Mouse (Mus musculus) fibroblast of lung, adult 2 months (primary cell): Measurements from ENCODE around the gene Tecrl.

ENCODE experiments used
- DNase-seq: peaks from one replicate; pipeline ENCODE4 v3.0.0-alpha.2; 2011; ENCODE audit warnings: low read depth

Gene Tecrl

GRCm38 (mm10) chr5:83354846-83355561 is at the start of gene Tecrl:
TSS of gene Tecrl (minus strand) at chr5:83355195.
- DNase-seq, result no peak

GRCm38 (mm10) chr5:83385021-83385420 is 30.0 kb upstream of the Tecrl start:
- no peak for DNase-seq

- DNase-seq, result no peak
Observed at GRCm38 (mm10) chr5:83351615-83352014, 3.4 kb downstream of the Tecrl start.

- DNase-seq, result no peak
Observed at GRCm38 (mm10) chr5:83339144-83339543, 15.9 kb downstream of the Tecrl start.

- no peak for DNase-seq
Observed at GRCm38 (mm10) chr5:83267148-83267776, 87.7 kb downstream of the Tecrl start.

DNA sequence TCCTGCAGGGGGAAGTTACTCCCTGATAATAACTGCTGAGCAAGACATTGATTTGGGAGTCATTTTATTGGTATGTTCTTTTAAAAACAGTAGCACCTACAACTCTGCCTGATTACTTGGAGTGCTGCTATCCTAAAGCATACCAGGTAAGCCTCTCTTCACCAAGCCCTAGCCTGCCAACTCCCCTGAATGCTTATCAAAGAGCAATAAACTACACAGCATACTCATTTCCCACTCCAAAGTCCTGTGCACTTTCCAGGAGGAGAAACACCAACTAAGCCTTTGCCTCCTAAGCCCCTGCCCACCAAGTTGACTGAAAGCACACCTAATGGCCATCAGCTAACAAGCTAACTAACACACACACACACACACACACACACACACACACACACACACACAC is 94.9 kb downstream of the Tecrl start:
- no peak for DNase-seq

DNA sequence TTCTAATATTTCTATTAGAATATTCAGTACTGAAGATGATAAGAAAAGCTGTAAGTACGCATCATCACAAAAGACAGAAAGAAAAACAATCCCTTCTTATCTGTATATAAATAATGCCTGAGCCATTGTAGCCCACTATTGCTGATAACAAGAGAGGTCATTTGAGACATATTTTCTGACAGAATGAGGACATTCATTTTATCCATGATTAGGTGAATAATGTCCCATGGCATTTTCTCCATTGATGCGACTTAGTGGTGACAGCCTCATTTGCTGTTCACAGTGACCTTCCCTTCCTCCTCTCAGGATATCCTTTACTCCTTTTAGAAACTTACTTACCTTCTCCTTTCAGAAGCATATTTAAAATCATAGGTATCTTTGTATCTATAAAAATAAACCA is 100.9 kb downstream of the Tecrl start:
- no peak for DNase-seq

GRCm38 (mm10) chr5:83238848-83239452 is 116.0 kb downstream of the Tecrl start:
- DNase-seq, result no peak
